Mouse (Mus musculus) G1E (cell line): Measurements from ENCODE around the gene Zfp36l1. TPM values are rescaled to one million over a fixed set of nuclear protein-coding genes. Genes with fewer than 3 reads are reported as not detected.
A peak's percentile ranks its signal among the peaks of the same experiment; 100 is the strongest.

ENCODE experiments used
- ATAC-seq: 2 replicates; pipeline ENCODE4 v1.8.0; 2016; ENCODE audit warnings: mild to moderate bottlenecking; ENCODE audit not compliant: insufficient number of reproducible peaks, poor library complexity, low FRiP score, severe bottlenecking; ENCODE audit errors: extremely low read depth
- DNase-seq: peaks from one replicate; pipeline ENCODE4 v3.0.0; 2012; ENCODE audit warnings: low spot score
- H3K27me3 ChIP-seq: 2 replicates; pipeline ENCODE4 v1.6.1; 2012; ENCODE audit warnings: mild to moderate bottlenecking, low read length, inconsistent platforms; ENCODE audit not compliant: insufficient read depth
- H3K36me3 ChIP-seq: replicated peaks from 2 replicates; pipeline ENCODE3; 2012; ENCODE audit warnings: mild to moderate bottlenecking, inconsistent platforms
- H3K4me1 ChIP-seq: 2 replicates; pipeline ENCODE4 v1.6.1; 2012; ENCODE audit warnings: low read depth, low read length, inconsistent platforms, mixed read lengths; ENCODE audit not compliant: insufficient read depth
- H3K4me3 ChIP-seq: 2 replicates; pipeline ENCODE4 v1.5.1; 2012; ENCODE audit warnings: low read depth, mild to moderate bottlenecking, inconsistent platforms, low read length, moderate library complexity, mixed read lengths
- H3K9me3 ChIP-seq: replicated peaks from 2 replicates; pipeline ENCODE4 v1.6.1; 2012; ENCODE audit warnings: inconsistent platforms
- CTCF ChIP-seq: IDR thresholded peaks from 2 replicates; pipeline ENCODE4 v1.5.1; 2012; ENCODE audit warnings: low read depth, low read length, inconsistent platforms, mixed read lengths
- GATA1 ChIP-seq: IDR thresholded peaks from 2 replicates; pipeline ENCODE4 v1.6.1; 2012; ENCODE audit warnings: borderline replicate concordance, low read length, inconsistent platforms, mixed read lengths
- GATA2 ChIP-seq: IDR thresholded peaks from 2 replicates; pipeline ENCODE4 v1.6.1; 2012; ENCODE audit warnings: low read depth, low read length, inconsistent platforms, borderline replicate concordance
- POLR2AphosphoS5 ChIP-seq: IDR thresholded peaks from 2 replicates; pipeline ENCODE4 v1.6.1; 2012; ENCODE audit warnings: low read depth, low read length, inconsistent platforms; ENCODE audit not compliant: insufficient replicate concordance
- TAL1 ChIP-seq: conservative IDR thresholded peaks from 2 replicates; pipeline ENCODE4 v1.6.1; 2012; ENCODE audit warnings: low read depth, low read length, inconsistent platforms, mixed read lengths
- polyA plus RNA-seq: library from polyadenylated mRNA; stranded (reverse); fragments of >175 nt; gene quantifications from 2 replicates; pipeline ENCODE4 v1.2.3, GENCODE M21; 2012
- total RNA-seq, 2 experiments: library from RNA; stranded (forward) in 1 of 2; stranded (reverse) in 1 of 2; fragments of 200-1000 nt in 1 of 2; fragments of >200 nt in 1 of 2; fragmentation: Nextera tagmentation in 1 of 2; gene quantifications; 2 replicates each; pipeline ENCODE4 v1.2.3; 2014 to 2017

Zfp36l1 gene
- total and polyA plus RNA-seq, 3 experiments, result 40.3 to 357 (median 281) TPM

GRCm38 (mm10) chr12:80106138-80106895 lies 6.5 kb downstream of the Zfp36l1 start:
- ATAC-seq (no peak), DNase-seq (no peak)
- peaks cover 50% of the 10 kb centered on the region for H3K4me1 ChIP-seq
- peak; percentile 97 for TF ChIP-seq POLR2AphosphoS5
- TF ChIP-seq GATA1, result no peak
- no peak for TF ChIP-seq TAL1
- TF ChIP-seq GATA2, result no peak
- TF ChIP-seq CTCF, result no peak
- H3K36me3 ChIP-seq, result peaks cover 42% of the 10 kb centered on the region
- no peaks in the 10 kb centered on the region for H3K9me3 ChIP-seq
- peaks cover 13% of the 10 kb centered on the region for H3K27me3 ChIP-seq
- H3K4me3 ChIP-seq, result no peak overlapping the region

GRCm38 (mm10) chr12:80103521-80103973 lies 9.3 kb downstream of the Zfp36l1 start:
- H3K4me1 ChIP-seq, result peaks cover 28% of the 10 kb centered on the region
- ATAC-seq (no peak), DNase-seq (no peak)
- peaks cover 17% of the 10 kb centered on the region for H3K36me3 ChIP-seq
- peaks cover 37% of the 10 kb centered on the region for H3K27me3 ChIP-seq
- H3K4me3 ChIP-seq, result no peak overlapping the region
- TF ChIP-seq GATA2, result no peak
- TF ChIP-seq POLR2AphosphoS5, result no peak
- TF ChIP-seq GATA1, result no peak
- TF ChIP-seq CTCF, result no peak
- TF ChIP-seq TAL1, result no peak
- H3K9me3 ChIP-seq, result no peaks in the 10 kb centered on the region

GRCm38 (mm10) chr12:80103089-80103488 lies 9.7 kb downstream of the Zfp36l1 start:
- Histone ChIP-seq H3K4me3 (no peak overlapping the region), H3K4me1 (peaks cover 28% of the 10 kb centered on the region), H3K27me3 (peaks cover 39% of the 10 kb centered on the region), H3K36me3 (peaks cover 17% of the 10 kb centered on the region), H3K9me3 (no peaks in the 10 kb centered on the region)
- TF ChIP-seq CTCF (no peak), GATA2 (no peak), TAL1 (no peak), GATA1 (no peak), POLR2AphosphoS5 (no peak)
- ATAC-seq (no peak), DNase-seq (no peak)

GRCm38 (mm10) chr12:80098825-80099224 lies 14.0 kb downstream of the Zfp36l1 start:
- peaks cover 49% of the 10 kb centered on the region for H3K27me3 ChIP-seq
- ATAC-seq, result no peak
- DNase-seq, result no peak
- no peaks in the 10 kb centered on the region for H3K36me3 ChIP-seq
- H3K4me1 ChIP-seq, result peaks cover 18% of the 10 kb centered on the region
- H3K4me3 ChIP-seq, result no peak overlapping the region
- no peaks in the 10 kb centered on the region for H3K9me3 ChIP-seq
- TF ChIP-seq POLR2AphosphoS5 (no peak), GATA1 (no peak), CTCF (no peak), TAL1 (no peak), GATA2 (no peak)

GRCm38 (mm10) chr12:80096734-80097133 lies 16.1 kb downstream of the Zfp36l1 start:
- H3K36me3 ChIP-seq, result no peaks in the 10 kb centered on the region
- DNase-seq, result no peak
- no peak for ATAC-seq
- H3K4me3 ChIP-seq, result no peak overlapping the region
- no peak for TF ChIP-seq TAL1
- TF ChIP-seq GATA1, result no peak
- no peak for TF ChIP-seq CTCF
- TF ChIP-seq POLR2AphosphoS5, result no peak
- TF ChIP-seq GATA2, result no peak
- H3K4me1 ChIP-seq, result peaks cover 21% of the 10 kb centered on the region
- H3K9me3 ChIP-seq, result no peaks in the 10 kb centered on the region
- H3K27me3 ChIP-seq, result peaks cover 62% of the 10 kb centered on the region

GRCm38 (mm10) chr12:80092787-80093186 lies 20.0 kb downstream of the Zfp36l1 start:
- no peaks in the 10 kb centered on the region for H3K36me3 ChIP-seq
- peaks cover 52% of the 10 kb centered on the region for H3K27me3 ChIP-seq
- ATAC-seq, result no peak
- no peak for TF ChIP-seq GATA2
- TF ChIP-seq CTCF, result no peak
- TF ChIP-seq POLR2AphosphoS5, result no peak
- no peak for TF ChIP-seq GATA1
- no peak for TF ChIP-seq TAL1
- H3K4me1 ChIP-seq, result peaks cover 37% of the 10 kb centered on the region
- DNase-seq, result no peak
- H3K9me3 ChIP-seq, result no peaks in the 10 kb centered on the region
- no peak overlapping the region for H3K4me3 ChIP-seq
